Mouse (Mus musculus) liver, embryonic 14.5 days (tissue): ENCODE data around the gene Picalm.

ENCODE experiments used
- CTCF ChIP-seq: IDR thresholded peaks from 2 replicates; pipeline ENCODE4 v1.5.1; 2016; ENCODE audit warnings: antibody characterized with exemption, low read depth, control low read depth
- EP300 ChIP-seq: IDR thresholded peaks from 2 replicates; pipeline ENCODE4 v1.6.1; 2016; ENCODE audit warnings: antibody characterized with exemption, low read depth

DNA sequence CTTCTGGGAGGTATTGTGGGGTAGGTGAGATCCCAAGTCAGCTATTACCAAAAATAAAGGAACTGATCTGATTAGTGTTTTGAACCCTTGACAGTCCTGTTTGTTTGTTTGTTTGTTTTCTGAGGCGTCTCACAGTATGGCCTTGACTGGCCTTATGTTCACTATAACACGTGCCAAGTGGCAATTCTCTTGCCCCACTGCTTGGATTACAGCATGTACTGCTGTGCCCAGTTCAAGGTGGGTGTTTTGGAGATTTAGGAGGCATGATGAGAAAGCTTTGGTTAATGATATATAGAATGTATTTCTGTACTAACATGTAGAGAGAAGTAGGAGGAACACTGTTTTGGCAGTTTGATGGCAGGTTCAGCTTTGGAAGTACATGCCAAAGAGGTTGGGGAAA is 28.0 kb downstream of the Picalm start:
- no peak for TF ChIP-seq CTCF
- TF ChIP-seq EP300: no peak
